Mouse (Mus musculus): Measurements from ENCODE around the gene Cse1l. TPM values are rescaled to one million over a fixed set of nuclear protein-coding genes. Genes with fewer than 3 reads are reported as not detected.

Gene Cse1l
- 82.8 TPM for polyA plus RNA-seq (2014; fragmentation: Illumina TruSeq; extraction: RNeasy Lipid Tissue Mini Kit (QIAGEN cat#74804); ENCODE audit: low read depth, low replicate concordance)

DNA sequence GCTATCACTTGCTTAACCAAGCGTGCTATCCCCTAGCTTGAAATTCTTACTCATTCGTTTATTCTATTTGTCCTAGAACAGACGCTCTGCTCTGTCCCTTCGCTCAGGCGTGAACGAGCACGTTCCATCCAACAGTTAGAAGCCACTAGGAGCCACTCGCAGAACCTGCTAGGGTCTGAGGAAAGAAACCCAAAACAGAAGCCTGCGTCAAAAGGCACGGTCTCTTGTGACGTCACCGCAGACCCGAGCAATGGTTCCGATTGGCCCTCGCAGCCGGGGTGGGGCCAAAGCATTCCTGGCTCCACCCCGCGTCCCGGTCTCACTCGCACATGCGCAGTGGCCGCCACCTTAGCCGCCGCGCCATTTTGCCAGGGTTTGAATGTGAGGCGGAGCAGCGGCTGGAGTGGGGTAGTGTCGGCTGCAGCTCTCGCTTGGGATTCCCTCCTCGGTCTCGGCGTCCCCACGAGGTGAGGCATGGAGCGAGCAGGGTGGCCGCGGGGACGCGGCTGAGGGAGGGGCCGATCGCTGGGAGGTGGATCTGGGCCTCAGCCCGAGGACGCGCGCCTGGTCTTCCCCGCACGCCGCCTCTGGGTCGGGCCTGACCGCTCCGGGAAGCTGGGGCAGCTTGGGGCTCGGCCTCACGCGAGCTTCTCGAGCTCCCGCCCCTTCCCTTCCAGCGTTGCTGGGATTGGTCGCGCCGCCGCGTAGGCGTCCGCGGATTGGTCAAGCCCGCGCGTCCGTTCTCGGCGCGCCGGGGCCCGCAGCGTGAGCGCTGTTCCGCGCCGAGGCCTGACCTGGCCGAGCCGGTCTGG lies at the start of gene Cse1l:
Cse1l (plus strand) TSS at position 330 of the 812 bp plus-strand sequence.

Other genes starting within 250 kb of the Cse1l start
- gene Prex1, start 192.2 kb upstream of the Cse1l start, polyA plus RNA-seq (2014; fragmentation: Illumina TruSeq; extraction: RNeasy Lipid Tissue Mini Kit (QIAGEN cat#74804); ENCODE audit: low read depth, low replicate concordance), result 0.66 TPM
- 0.16 TPM for gene Trp53rkb, start 113.5 kb upstream of the Cse1l start, polyA plus RNA-seq (2014; fragmentation: Illumina TruSeq; extraction: RNeasy Lipid Tissue Mini Kit (QIAGEN cat#74804); ENCODE audit: low read depth, low replicate concordance)
- gene Arfgef2, start 100.5 kb upstream of the Cse1l start, polyA plus RNA-seq (2014; fragmentation: Illumina TruSeq; extraction: RNeasy Lipid Tissue Mini Kit (QIAGEN cat#74804); ENCODE audit: low read depth, low replicate concordance), result 11.8 TPM
- gene Stau1, start 90.3 kb downstream of the Cse1l start, polyA plus RNA-seq (2014; fragmentation: Illumina TruSeq; extraction: RNeasy Lipid Tissue Mini Kit (QIAGEN cat#74804); ENCODE audit: low read depth, low replicate concordance), result 43.3 TPM
- gene Ddx27, start 109.2 kb downstream of the Cse1l start, polyA plus RNA-seq (2014; fragmentation: Illumina TruSeq; extraction: RNeasy Lipid Tissue Mini Kit (QIAGEN cat#74804); ENCODE audit: low read depth, low replicate concordance), result 7.3 TPM
- 3.3 TPM for gene Znfx1, start 157.0 kb downstream of the Cse1l start, polyA plus RNA-seq (2014; fragmentation: Illumina TruSeq; extraction: RNeasy Lipid Tissue Mini Kit (QIAGEN cat#74804); ENCODE audit: low read depth, low replicate concordance)

Measured in liver, adult 10 weeks (tissue).